Mouse (Mus musculus): ENCODE results near the gene Nxn.

The Nxn gene

GRCm38 (mm10) chr11:76361422-76361821 lies 37.5 kb downstream of the Nxn start:
- no peak for DNase-seq (ENCODE audit: low spot score)

DNA sequence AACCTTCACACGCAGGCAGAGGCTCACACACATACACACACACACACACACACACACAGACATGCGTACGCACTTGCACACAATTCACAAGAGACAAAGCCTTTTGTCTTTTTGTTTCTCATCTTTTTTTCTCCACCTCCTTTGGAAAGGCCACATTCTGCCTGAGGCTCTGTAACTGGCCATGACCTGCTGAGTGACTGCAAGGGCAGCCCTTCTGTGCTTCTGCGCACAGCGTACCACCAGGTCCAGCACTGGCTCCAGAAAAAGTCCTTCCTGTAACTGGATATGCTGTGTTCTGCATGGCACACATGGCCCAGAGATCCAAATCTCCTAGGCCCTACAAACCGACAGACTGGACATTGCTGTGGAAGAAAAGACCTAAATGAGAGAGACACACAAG lies 38.7 kb downstream of the Nxn start:
- no peak for DNase-seq (ENCODE audit: low spot score)

GRCm38 (mm10) chr11:76358628-76359320 lies 40.2 kb downstream of the Nxn start:
- no peak for DNase-seq (ENCODE audit: low spot score)

GRCm38 (mm10) chr11:76357464-76357863 lies 41.5 kb downstream of the Nxn start:
- no peak for DNase-seq (ENCODE audit: low spot score)

- DNase-seq (ENCODE audit: low spot score): no peak
Observed at GRCm38 (mm10) chr11:76356091-76356490, 42.8 kb downstream of the Nxn start.

DNA sequence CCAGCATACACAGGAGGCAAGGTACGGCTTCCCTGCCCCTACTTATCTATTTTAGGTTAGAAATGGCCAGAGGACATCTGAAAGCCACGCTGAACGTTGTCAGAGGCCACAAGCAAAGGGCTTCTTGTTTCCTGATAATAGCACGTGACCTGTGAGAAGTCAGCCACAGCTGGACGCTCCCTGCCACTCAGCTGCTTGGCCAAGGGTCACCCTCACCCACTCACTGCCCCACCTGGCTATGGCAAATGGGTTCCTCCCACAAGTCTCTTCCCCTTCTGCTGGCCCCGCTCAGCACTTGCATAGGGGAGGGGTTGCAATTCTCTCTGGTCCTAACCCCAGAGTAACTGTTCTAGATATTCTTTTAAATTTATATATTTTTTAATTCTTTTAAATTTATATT lies 43.5 kb downstream of the Nxn start:
- no peak for DNase-seq (ENCODE audit: low spot score)

DNA sequence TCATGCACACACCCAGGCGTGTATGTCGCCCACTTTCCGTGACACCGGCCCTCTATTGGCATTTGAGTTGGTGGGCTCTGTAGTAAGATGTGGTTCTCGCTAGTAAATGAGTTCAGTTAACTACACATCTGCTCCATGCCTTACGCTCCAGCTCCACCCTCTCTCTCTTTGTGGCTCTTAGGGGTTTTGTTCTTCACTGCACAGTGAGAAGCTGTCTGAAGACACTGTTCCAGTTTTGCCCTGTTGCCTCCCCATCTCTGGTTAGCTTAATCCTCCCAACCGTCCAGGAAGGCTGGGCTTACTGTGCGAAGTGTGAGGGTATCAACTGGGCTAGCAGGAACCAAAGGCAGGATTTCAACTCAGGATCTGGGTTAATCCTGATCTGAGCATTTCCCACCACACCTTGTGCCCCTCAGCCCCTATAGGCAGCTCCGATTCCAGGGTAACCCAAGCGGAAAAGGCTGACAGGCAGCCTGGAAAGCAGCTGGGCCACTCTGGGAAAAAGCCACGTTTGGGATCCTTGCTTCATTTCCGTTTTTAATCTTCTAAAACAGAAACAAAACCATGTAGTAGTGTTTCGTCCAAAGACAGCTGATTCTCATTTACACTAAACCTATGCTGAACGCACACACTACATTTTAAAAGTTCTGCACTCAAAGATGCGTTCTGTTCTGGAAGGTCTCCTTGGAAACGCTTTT lies 45.9 kb downstream of the Nxn start:
- DNase-seq (ENCODE audit: low spot score): no peak

DNA sequence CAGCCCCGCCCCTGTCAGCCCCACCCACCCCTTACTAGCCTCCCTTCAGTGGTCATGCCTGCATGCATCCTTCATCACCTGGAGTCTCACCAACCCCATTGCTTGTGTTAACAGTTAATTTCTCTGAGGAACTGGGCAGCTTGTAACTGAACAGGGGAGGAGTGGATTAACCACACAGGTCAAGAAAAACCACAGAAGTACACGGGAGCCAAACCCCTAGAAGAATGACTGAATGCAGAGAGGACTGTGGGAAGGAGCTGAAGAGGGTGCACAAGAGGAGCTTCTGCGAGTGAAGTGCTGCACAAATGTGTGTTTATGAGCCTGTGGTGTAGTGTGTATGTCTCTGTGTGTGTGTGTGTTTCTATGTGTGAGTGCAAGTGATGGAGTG lies 47.3 kb downstream of the Nxn start:
- DNase-seq (ENCODE audit: low spot score): no peak

DNA sequence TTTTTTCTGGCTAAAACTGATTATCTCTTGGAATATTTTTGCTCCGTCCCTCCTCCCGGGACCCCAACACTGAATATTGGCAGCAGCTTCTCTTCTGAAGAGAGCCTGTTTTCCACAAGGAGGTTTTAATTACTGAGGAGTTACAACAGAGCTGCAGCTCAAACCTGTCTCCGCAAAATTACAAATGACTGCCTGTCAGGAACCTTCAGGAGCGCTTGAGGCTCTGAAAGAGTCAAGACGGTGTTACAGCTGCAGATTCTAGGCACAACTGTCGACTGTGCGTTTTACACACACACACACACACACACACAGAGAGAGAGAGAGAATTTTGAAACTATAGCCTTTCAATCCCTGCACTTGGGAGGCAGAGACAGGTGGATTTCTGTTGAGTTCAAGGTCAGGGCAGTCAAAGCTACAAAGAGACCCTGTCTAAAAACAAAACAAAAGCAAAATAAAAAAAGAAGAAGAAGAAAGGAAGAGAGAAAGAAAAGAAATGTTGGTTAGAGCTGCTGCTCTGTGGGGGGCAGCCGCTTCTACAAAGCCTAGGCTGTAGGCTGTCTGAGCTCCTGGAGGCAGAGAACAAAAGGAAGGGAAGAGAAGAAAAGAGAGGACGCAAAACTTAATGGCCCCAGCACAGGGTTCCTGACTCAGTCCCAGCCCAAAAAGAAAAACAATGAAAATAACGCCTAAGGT lies 47.9 kb downstream of the Nxn start:
- peak; percentile 51 for DNase-seq (ENCODE audit: low spot score)

DNA sequence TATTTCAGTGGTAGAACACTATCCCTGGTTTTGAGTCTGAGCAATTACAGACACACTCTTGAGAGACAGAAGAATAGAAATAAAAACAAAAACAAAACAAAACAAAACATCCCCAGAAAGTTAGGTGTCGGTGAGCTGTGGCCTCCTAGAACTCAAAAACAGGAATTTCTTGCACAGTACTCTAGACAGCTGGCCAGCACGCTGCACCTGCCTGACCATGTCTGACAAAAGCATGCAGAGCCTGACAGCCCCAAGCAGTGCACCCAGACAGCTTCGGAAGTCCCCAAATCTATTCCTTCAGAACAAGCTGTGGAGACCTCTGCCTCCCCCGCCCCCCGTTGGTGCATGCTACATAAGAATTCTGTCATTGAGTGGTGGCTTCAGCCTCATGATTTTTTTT lies 49.1 kb downstream of the Nxn start:
- no peak for DNase-seq (ENCODE audit: low spot score)

- no peak for DNase-seq (ENCODE audit: low spot score)
Observed at GRCm38 (mm10) chr11:76347589-76347988, 51.4 kb downstream of the Nxn start.

DNA sequence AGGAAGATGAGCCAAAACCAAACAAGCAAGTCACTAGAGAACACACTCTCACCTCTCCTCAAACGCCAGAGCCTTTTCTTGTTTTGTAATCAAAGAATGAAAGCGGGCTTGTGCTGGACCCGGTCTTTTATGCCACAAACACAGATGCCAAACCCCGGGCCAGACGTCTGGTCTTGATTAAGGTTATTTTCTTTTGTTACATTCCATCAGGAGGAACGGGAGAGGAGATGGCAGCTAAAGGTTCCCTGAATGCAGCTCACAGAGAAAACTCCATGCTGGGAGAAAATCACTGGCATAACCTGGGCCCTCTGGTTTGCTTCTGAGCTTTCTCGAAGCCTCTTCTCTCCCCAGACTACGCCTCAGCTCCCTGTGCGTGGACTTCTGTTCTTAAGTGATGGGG lies 55.9 kb downstream of the Nxn start:
- DNase-seq (ENCODE audit: low spot score): peak; percentile 43

DNA sequence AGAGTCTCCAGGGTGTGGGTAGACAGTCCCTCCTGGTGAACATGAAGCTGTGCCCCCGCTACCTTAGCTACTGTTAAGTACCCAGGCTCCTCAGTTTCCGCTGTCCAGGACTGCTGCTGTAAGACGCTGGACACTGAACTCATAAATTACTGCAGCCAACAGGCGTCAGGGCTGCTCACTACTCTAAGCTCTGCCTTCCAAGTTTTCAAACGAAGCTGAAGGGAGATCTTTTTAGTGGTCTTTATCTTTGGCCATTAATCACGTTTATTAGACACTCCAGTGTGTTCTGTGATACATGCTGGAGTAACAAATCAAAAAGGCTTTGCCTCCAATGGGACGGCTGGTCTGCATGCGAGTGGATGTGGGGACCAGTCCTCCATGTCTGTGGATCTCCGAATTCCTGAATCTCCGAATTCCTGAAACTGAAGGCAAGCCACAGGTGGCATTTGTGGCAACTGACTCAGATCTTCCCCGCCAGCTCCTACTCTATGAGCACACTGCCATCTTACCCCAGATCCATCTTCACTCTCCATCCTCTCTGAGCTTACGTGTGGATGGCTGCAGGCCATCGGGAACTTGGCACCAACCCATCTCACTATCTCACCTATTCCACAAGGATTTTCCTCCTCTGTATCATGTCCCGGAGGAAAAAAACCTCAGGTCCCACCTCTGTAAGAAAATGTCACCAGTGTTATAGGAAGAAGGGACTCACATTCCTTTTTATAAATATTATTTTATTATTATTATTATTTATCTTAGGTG lies 56.9 kb downstream of the Nxn start:
- DNase-seq (ENCODE audit: low spot score): no peak

GRCm38 (mm10) chr11:76341163-76341562 lies 57.8 kb downstream of the Nxn start:
- no peak for DNase-seq (ENCODE audit: low spot score)

- DNase-seq (ENCODE audit: low spot score): no peak
Observed at GRCm38 (mm10) chr11:76339830-76340229, 59.1 kb downstream of the Nxn start.

DNA sequence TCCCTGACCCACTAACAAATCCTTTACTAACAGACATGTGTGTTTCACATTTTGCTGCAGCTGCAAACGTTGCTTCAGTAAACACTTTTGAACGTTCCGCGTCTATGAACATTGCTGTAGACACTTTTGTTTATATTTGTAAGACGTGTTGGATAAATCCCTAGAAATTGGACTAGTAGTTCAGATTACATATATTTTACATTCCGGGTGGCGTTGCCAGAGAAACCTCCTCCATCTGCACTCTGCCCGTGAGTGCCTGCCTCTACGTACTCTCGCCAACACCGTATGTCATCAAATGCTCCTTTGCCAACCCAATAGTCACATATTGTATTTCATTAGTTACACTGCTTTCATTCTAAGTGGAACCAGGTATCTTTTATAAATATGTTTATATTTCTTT lies 59.8 kb downstream of the Nxn start:
- no peak for DNase-seq (ENCODE audit: low spot score)

DNA sequence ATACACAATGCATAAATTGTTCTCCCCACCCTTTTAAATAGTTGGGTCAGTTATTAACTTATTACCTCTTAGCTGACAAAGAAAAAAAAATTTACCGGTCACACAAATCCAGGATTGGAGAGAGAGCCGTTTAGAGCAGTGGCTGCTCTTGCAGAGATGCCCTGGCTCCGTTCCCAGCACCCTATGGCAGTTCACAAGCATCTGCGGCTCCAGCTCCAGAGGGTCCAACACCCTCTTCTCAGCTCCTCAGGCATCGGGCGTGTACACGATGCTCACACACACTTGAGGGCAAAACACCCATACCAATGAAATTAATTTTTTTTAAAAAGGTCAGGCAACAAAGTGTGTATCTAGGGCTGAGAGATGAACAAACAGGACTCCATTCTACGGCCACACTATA lies 60.3 kb downstream of the Nxn start:
- no peak for DNase-seq (ENCODE audit: low spot score)

- no peak for DNase-seq (ENCODE audit: low spot score)
Observed at GRCm38 (mm10) chr11:76337764-76338163, 61.2 kb downstream of the Nxn start.

GRCm38 (mm10) chr11:76337236-76337635 lies 61.7 kb downstream of the Nxn start:
- DNase-seq (ENCODE audit: low spot score): no peak

GRCm38 (mm10) chr11:76336224-76336623 lies 62.7 kb downstream of the Nxn start:
- no peak for DNase-seq (ENCODE audit: low spot score)

DNA sequence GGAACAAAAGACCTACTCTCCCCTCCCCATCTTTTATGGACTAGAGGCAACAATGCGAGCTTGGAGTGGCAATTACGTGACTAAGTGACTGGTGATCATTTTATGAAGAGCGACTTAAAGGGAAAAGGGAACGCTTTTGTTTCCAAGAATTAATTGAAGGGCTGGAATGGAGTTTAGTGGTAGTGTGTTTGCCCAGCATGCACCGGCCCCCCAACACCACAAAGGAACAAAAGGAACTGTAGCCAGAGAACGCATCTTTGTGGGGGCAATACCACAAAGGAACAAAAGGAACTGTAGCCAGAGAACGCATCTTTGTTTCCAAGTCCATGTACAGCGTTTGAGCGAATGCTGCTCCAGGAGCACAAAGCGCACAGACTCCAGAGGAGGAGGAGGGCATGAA lies 64.0 kb downstream of the Nxn start:
- no peak for DNase-seq (ENCODE audit: low spot score)

- DNase-seq (ENCODE audit: low spot score): no peak
Observed at GRCm38 (mm10) chr11:76332240-76332639, 66.7 kb downstream of the Nxn start.
